Mouse (Mus musculus) frontal cortex, adult (tissue): ENCODE measurements around the gene Kirrel.

Experiments
- ATAC-seq: cut with Nextera tagmentation; 2 replicates; pipeline ENCODE4 v1.9.2; 2017; ENCODE audit warnings: mild to moderate bottlenecking, moderate library complexity, mixed read lengths; ENCODE audit not compliant: low TSS enrichment

Kirrel gene

GRCm38 (mm10) chr3:87079751-87080150, 94.8 kb downstream of the Kirrel start:
- ATAC-seq = no peak

- ATAC-seq = no peak
Measured at GRCm38 (mm10) chr3:87079301-87079700, 95.2 kb downstream of the Kirrel start.

- ATAC-seq = no peak
Measured at GRCm38 (mm10) chr3:87077681-87078080, 96.9 kb downstream of the Kirrel start.

- no peak for ATAC-seq
Measured at GRCm38 (mm10) chr3:87076899-87077298, 97.6 kb downstream of the Kirrel start.

GRCm38 (mm10) chr3:87076161-87076560, 98.4 kb downstream of the Kirrel start:
- ATAC-seq = no peak

- ATAC-seq = peak; percentile 55; the same call in 1 of the 2 replicates
Measured at GRCm38 (mm10) chr3:87072612-87073515, 101.7 kb downstream of the Kirrel start.

- no peak for ATAC-seq
Measured at GRCm38 (mm10) chr3:87072191-87072590, 102.4 kb downstream of the Kirrel start.

- ATAC-seq = no peak
Measured at GRCm38 (mm10) chr3:87067396-87067975, 107.1 kb downstream of the Kirrel start.

- ATAC-seq = no peak
Measured at GRCm38 (mm10) chr3:87053939-87054338, 120.6 kb downstream of the Kirrel start.

- no peak for ATAC-seq
Measured at GRCm38 (mm10) chr3:87047801-87048200, 126.7 kb downstream of the Kirrel start.

GRCm38 (mm10) chr3:87041733-87042132, 132.8 kb downstream of the Kirrel start:
- ATAC-seq = no peak

- ATAC-seq = no peak
Measured at GRCm38 (mm10) chr3:87038500-87038899, 136.0 kb downstream of the Kirrel start.

GRCm38 (mm10) chr3:87034061-87034460, 140.5 kb downstream of the Kirrel start:
- no peak for ATAC-seq

GRCm38 (mm10) chr3:87033357-87033756, 141.2 kb downstream of the Kirrel start:
- peak; percentile 88 for ATAC-seq

- peak; percentile 91 for ATAC-seq
Measured at GRCm38 (mm10) chr3:87030855-87031254, 143.7 kb downstream of the Kirrel start.
